Mouse (Mus musculus): ENCODE measurements around the gene Sephs1. TPM values are rescaled to one million over a fixed set of nuclear protein-coding genes. Genes with fewer than 3 reads are reported as not detected.
"Not testable (repeated sequence)": the region's sequence is repeated elsewhere in the genome, so short reads cannot be mapped to it uniquely, and the experiment has no call there.

Sephs1 gene
- total RNA-seq, 2 experiments from 2014 or later = 39.7 to 46.5 TPM

DNA sequence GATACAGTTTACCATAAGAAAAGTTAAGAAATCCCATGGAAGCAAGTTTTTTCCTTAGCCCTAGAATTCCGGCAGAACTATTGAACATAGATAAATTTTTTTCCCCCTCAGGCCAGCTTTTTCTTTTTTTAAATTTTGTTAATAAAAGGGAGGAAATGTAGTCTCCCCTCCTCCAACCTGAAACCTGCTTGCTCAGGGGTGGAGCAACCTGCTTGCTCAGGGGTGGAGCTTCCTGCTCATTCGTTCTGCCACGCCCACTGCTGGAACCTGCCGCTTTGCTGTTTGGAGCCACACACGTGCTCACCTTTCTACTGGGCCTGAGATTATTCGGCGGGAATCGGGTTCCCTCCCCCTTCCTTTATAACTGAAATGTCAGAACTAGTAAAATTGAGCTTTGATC lies 68.3 kb downstream of the Sephs1 start:
- intact Hi-C loops (cut with DNase I); DNase-seq (ENCODE audit: extremely low spot score in 1 of 2, low spot score in 2 of 2): not testable (repeated sequence)

DNA sequence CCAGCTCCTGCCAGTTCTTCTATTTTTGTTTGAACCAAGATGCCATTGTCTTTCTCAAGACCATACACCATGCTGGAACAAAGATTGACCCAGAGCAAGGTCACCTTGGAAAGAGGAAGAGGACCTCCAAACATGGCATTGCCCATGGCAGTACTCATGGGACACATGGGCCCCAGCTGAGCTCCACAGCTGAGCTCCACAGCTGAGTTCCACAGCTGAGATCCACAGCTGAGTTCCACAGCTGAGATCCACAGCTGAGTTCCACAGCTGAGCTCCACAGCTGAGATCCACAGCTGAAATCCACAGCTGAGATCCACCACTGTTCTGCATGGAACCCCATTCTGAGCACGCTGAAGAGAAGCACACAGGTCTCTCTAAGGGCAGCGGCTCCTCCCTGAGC lies 69.6 kb downstream of the Sephs1 start:
- intact Hi-C loops (cut with DNase I) = no loop called here
- DNase-seq (ENCODE audit: extremely low spot score in 1 of 2, low spot score in 2 of 2) = no peak

DNA sequence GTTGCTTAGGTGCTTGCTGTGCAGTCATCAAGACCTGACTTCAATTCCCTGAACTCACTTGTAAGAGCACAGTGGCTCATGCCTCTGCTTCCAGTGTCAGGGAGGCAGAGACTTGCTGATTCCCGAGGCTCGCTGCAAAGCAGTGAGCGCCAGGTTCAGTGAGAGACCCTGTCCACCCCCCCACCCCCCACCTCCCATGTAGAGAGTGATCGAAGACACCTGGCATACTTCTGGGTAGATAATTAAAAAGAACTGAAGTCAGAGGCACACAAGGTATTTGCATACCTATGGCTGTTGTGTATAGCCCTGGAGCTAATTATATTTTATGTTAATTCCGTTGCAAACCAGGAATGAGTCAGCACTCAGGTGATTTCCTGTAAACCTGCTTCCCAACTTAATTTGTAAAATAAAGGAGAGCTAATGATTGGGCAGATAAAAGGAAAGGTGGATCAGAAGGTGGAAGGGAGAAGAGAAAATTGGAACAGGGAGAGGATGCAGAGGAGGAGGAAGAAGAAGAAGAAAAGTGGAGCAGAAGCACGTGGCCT lies 72.9 kb downstream of the Sephs1 start:
- intact Hi-C loops (cut with DNase I) = no loop called here

DNA sequence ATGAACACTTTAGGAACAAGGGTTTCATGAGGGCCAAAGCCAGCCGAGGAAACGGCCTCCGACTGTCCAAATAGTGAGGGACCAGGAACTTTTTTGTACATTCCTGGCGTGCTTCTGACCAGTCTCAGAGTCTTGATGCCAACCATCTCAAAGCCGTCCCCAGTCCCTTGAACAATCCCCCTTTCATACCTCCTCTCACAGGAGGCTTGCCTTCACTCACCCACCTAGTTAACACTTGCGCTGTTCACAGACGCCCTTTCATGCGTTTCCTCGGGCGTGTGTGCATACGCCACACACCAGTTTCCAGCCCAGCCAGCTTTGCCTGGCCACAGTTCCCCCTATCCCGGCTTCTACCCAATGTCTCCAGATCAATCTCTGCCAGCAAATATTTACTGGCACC lies 76.7 kb downstream of the Sephs1 start:
- DNase-seq (ENCODE audit: extremely low spot score in 1 of 2, low spot score in 2 of 2) = no peak
- intact Hi-C loops (cut with DNase I) = no loop called here

More for the DNA sequence above, 72.9 kb downstream of the Sephs1 start:
- no peak for DNase-seq (ENCODE audit: extremely low spot score in 1 of 2, low spot score in 2 of 2)

Other genes starting within 250 kb of the Sephs1 start
- 10 to 100 TPM; 35.9 to 37.5 TPM for gene Prpf18, start 229.5 kb upstream of the Sephs1 start, total RNA-seq (2021)
- 1 to 10 TPM; 2.6 to 2.9 TPM for gene Bend7, start 163.7 kb upstream of the Sephs1 start, total RNA-seq (2021)
- gene Phyh, start 37.5 kb downstream of the Sephs1 start, total RNA-seq (2021) = 10 to 100 TPM; 58.8 to 63.2 TPM
- 1 to 10 TPM; 2.3 to 2.6 TPM for gene Ucma, start 94.6 kb downstream of the Sephs1 start, total RNA-seq (2021)
- gene Mcm10, start 131.2 kb downstream of the Sephs1 start, total RNA-seq (2021) = 1 to 10 TPM; 2.6 to 2.9 TPM
- gene Optn, start 182.5 kb downstream of the Sephs1 start, total RNA-seq (2021) = 10 to 100 TPM; 20.1 to 20.7 TPM

Measured in left cerebral cortex, postnatal 10 days (tissue).